ENCODE assay signal across 20 mouse cellular contexts in genomic region chr10:108798826-108799225, GRCm38 (mm10).
DNase-seq lines count a peak whose midpoint lies in the region; ATAC-seq and TF ChIP-seq lines count a peak whose summit lies in the region.
"Had no signal": no experiment of that assay in that cellular context is flagged by ENCODE, and none has a peak within 500 bp of the region (broad histone marks: within the 10 kb centered on the region; RNA-seq: fewer than 3 reads in every experiment).

No protein-coding gene starts in this region.

- no peak for DNase-seq in forebrain, embryonic 10.5 days (ENCODE audit: extremely low spot score, low spot score)
- DNase-seq in 3134 (ENCODE audit: extremely low read depth, insufficient read length, low spot score), result peak; percentile 1
- DNase-seq in brain, embryonic 14.5 days (ENCODE audit: low read depth), result peak; percentile 55
- peak; percentile 68 for DNase-seq in cerebellum, adult 9-11 months
- DNase-seq in kidney, adult 2 months, result no peak
- DNase-seq in natural killer cell, adult 2 months (ENCODE audit: low spot score in 2 of 2), result no peak
- no peak for DNase-seq in kidney, postnatal 25 days
- DNase-seq: B cell, adult 2 months; forebrain, postnatal 0 days; gastrocnemius, adult 2 months; heart, postnatal 14 days; kidney, postnatal 4 days; liver; thymus, adult 2 months had no signal

- no peak overlapping the region for H3K4me3 ChIP-seq in forebrain, embryonic 16.5 days (replicated peaks; ENCODE audit: low read length)
- no peak overlapping the region for H3K4me3 ChIP-seq in forebrain, embryonic 10.5 days
- no peak overlapping the region for H3K4me3 ChIP-seq in kidney, adult 2 months (ENCODE audit: insufficient read depth, low read depth, low read length)
- H3K4me3 ChIP-seq: gastrocnemius, adult 2 months; heart, embryonic 12.5 days; hindbrain, embryonic 13.5 days; intestine, embryonic 15.5 days had no signal

- no peaks in the 10 kb centered on the region for H3K36me3 ChIP-seq in forebrain, embryonic 16.5 days (ENCODE audit: control insufficient read depth, insufficient read depth)
- no peaks in the 10 kb centered on the region for H3K36me3 ChIP-seq in forebrain, embryonic 10.5 days (replicated peaks)
- H3K36me3 ChIP-seq in kidney, adult 2 months (ENCODE audit: control insufficient read depth, insufficient read depth, low read length), result no peaks in the 10 kb centered on the region
- H3K36me3 ChIP-seq: heart, embryonic 12.5 days; hindbrain, embryonic 13.5 days; intestine, embryonic 15.5 days had no signal

- no peaks in the 10 kb centered on the region for H3K27me3 ChIP-seq in forebrain, embryonic 16.5 days (replicated peaks; ENCODE audit: control insufficient read depth, insufficient read depth, low read length)
- no peaks in the 10 kb centered on the region for H3K27me3 ChIP-seq in forebrain, embryonic 10.5 days (ENCODE audit: poor library complexity, severe bottlenecking)
- no peaks in the 10 kb centered on the region for H3K27me3 ChIP-seq in kidney, adult 2 months (replicated peaks; ENCODE audit: control insufficient read depth, insufficient read depth, low read length)
- H3K27me3 ChIP-seq: heart, embryonic 12.5 days; hindbrain, embryonic 13.5 days; intestine, embryonic 15.5 days had no signal

- H3K27ac ChIP-seq in forebrain, embryonic 16.5 days (ENCODE audit: low read length), result no peak overlapping the region
- no peak overlapping the region for H3K27ac ChIP-seq in forebrain, embryonic 10.5 days
- no peak overlapping the region for H3K27ac ChIP-seq in kidney, adult 2 months (ENCODE audit: insufficient read depth, low read depth, low read length)
- H3K27ac ChIP-seq: gastrocnemius, adult 2 months; hindbrain, embryonic 13.5 days; intestine, embryonic 15.5 days had no signal

- WGBS in forebrain, embryonic 16.5 days, result 53% methylated on average over 4 of the region's 4 CpGs
- WGBS in forebrain, embryonic 10.5 days, result 92% methylated on average over 4 of the region's 4 CpGs
- 61% methylated on average over 4 of the region's 4 CpGs for WGBS in kidney, adult 2 months

- TF ChIP-seq POLR2A in brain, embryonic 14.5 days (IDR thresholded peaks at IDR 0.05; ENCODE audit: borderline replicate concordance, extremely low read depth, insufficient read depth, insufficient read length, poor library complexity, severe bottlenecking), result no peak
- no peak for TF ChIP-seq POLR2A in kidney, adult 2 months (IDR thresholded peaks at IDR 0.05; ENCODE audit: low read depth, low read length)

- H3K4me1 ChIP-seq in forebrain, embryonic 16.5 days (replicated peaks; ENCODE audit: control insufficient read depth, insufficient read depth, low read length), result peaks cover 3% of the 10 kb centered on the region; the same call in 1 of the 2 replicates
- no peaks in the 10 kb centered on the region for H3K4me1 ChIP-seq in forebrain, embryonic 10.5 days
- H3K4me1 ChIP-seq in kidney, adult 2 months (ENCODE audit: control insufficient read depth, insufficient read depth, low read length), result no peaks in the 10 kb centered on the region
- H3K4me1 ChIP-seq: heart, embryonic 12.5 days; hindbrain, embryonic 13.5 days; intestine, embryonic 15.5 days had no signal

- no peak overlapping the region for H3K4me2 ChIP-seq in forebrain, embryonic 16.5 days (ENCODE audit: low read length)
- H3K4me2 ChIP-seq: heart, embryonic 12.5 days; hindbrain, embryonic 13.5 days; intestine, embryonic 15.5 days; midbrain, embryonic 11.5 days had no signal

- TF ChIP-seq CTCF in brain, embryonic 14.5 days (IDR thresholded peaks at IDR 0.05; ENCODE audit: borderline replicate concordance, extremely low read depth, insufficient read depth, insufficient read length), result no peak
- TF ChIP-seq CTCF in kidney, adult 2 months (conservative IDR thresholded peaks at IDR 0.05; ENCODE audit: insufficient read depth, insufficient read length, low read depth, low read length), result no peak

- no peak overlapping the region for H3K9ac ChIP-seq in forebrain, embryonic 16.5 days (replicated peaks; ENCODE audit: low read depth, low read length)
- H3K9ac ChIP-seq: forebrain, postnatal 0 days; heart, embryonic 12.5 days; hindbrain, embryonic 13.5 days; intestine, embryonic 15.5 days had no signal

- peak; percentile 10; the same call in 1 of the 2 replicates for ATAC-seq in forebrain, embryonic 16.5 days
- ATAC-seq: forebrain, postnatal 0 days; intestine, embryonic 15.5 days; lung, postnatal 0 days had no signal

- no peaks in the 10 kb centered on the region for H3K9me3 ChIP-seq in forebrain, embryonic 16.5 days (ENCODE audit: control insufficient read depth, low read length)
- no peaks in the 10 kb centered on the region for H3K9me3 ChIP-seq in forebrain, embryonic 10.5 days
- H3K9me3 ChIP-seq: heart, embryonic 12.5 days; hindbrain, embryonic 13.5 days; intestine, embryonic 15.5 days had no signal

Comparison
In these comparisons a context has a peak if more than half of its experiments do, and no peak if none do; other contexts are left out.
1. DNase-seq: peak in 3134 (single experiment), brain, embryonic 14.5 days (single experiment) and cerebellum, adult 9-11 months (single experiment); none in forebrain, embryonic 10.5 days (single experiment), kidney, adult 2 months (single experiment), natural killer cell, adult 2 months (0 of 2) and kidney, postnatal 25 days (0 of 2).